Mouse (Mus musculus) thymus, adult 2 months (tissue): ENCODE results near the gene Prr14.

ENCODE experiments used
- CTCF ChIP-seq: fragments of 200-500 bp; IDR thresholded peaks from 2 replicates; pipeline ENCODE4 v1.5.1; 2012; ENCODE audit warnings: mild to moderate bottlenecking, control low read depth, low read length, moderate library complexity, borderline replicate concordance; ENCODE audit not compliant: control insufficient read depth, poor library complexity, insufficient read depth; ENCODE audit errors: extremely low read depth
- POLR2A ChIP-seq: fragments of 200-500 bp; IDR thresholded peaks from 2 replicates; pipeline ENCODE4 v1.6.1; 2012; ENCODE audit warnings: mild to moderate bottlenecking, low read length, control low read depth, moderate library complexity; ENCODE audit not compliant: control insufficient read depth, poor library complexity, insufficient read depth; ENCODE audit errors: extremely low read depth

DNA sequence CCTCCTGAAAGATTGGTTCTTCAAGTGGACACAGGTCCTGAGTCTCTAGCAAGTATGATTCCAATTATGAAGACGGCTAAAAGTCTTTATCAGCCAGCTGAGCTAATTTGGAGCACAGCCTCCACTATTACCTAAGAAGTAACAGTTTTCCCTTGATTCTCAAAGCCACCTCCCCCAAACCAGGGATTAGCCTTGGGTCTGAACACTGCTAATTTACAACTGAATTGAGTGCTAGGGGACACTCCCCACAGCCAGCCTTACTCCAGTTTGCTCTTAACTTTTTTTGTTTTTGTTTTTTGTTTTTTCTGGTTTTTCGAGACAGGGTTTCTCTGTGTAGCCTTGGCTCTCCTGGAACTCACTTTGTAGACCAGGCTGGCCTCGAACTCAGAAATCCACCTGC is 5.8 kb downstream of the Prr14 start:
- TF ChIP-seq CTCF: no peak
- no peak for TF ChIP-seq POLR2A
